Mouse (Mus musculus): ENCODE results near the gene Gm42715. TPM values are rescaled to one million over a fixed set of nuclear protein-coding genes. Genes with fewer than 3 reads are reported as not detected.

The Gm42715 gene
- 10 to 100 TPM; 44.1 to 48.8 TPM for total RNA-seq (2023)

GRCm38 (mm10) chr7:127519284-127519683 lies at the start of gene Gm42715:
Gene Gm42715 (plus strand): TSS chr7:127519584.

GRCm38 (mm10) chr7:127478635-127479317 lies 40.6 kb upstream of the Gm42715 start, which contains the start of gene Fbrs:
Gene Fbrs (plus strand): TSS chr7:127479199.

GRCm38 (mm10) chr7:127511808-127512230 lies 7.6 kb upstream of the Gm42715 start, which contains the start of gene Srcap:
Gene Srcap (plus strand): TSS chr7:127511983.

GRCm38 (mm10) chr7:127561340-127561858 lies 42.0 kb downstream of the Gm42715 start, which contains the start of gene Tmem265:
Gene Tmem265 (plus strand): TSS chr7:127561390.

GRCm38 (mm10) chr7:127572895-127573471 lies 53.6 kb downstream of the Gm42715 start, which contains the start of gene Phkg2:
Gene Phkg2 (plus strand): TSS chr7:127573340.

GRCm38 (mm10) chr7:127588011-127588871 lies 68.9 kb downstream of the Gm42715 start, which contains the start of the genes Ccdc189 and Rnf40:
Gene Ccdc189 (minus strand): TSS chr7:127588595.
Gene Rnf40 (plus strand): TSS chr7:127588767.

GRCm38 (mm10) chr7:127614891-127615843 lies 95.8 kb downstream of the Gm42715 start, which contains the start of gene Zfp629:
Gene Zfp629 (minus strand): TSS chr7:127615797.

Other genes starting within 250 kb of the Gm42715 start
- 10 to 100 TPM; 28.9 to 30.8 TPM for gene Sephs2, start 245.5 kb upstream of the Gm42715 start, total RNA-seq (2023)
- gene Itgal, start 223.3 kb upstream of the Gm42715 start, total RNA-seq (2023): 100 to 1,000 TPM; 118 to 124 TPM
- gene Zfp768, start 174.0 kb upstream of the Gm42715 start, total RNA-seq (2023): 1 to 10 TPM; 3.0 to 4.8 TPM
- 10 to 100 TPM; 13.5 to 17.4 TPM for gene Zfp747, start 143.5 kb upstream of the Gm42715 start, total RNA-seq (2023)
- 1 to 10 TPM; 4.7 to 5.4 TPM for gene 9130019O22Rik, start 132.4 kb upstream of the Gm42715 start, total RNA-seq (2023)
- 1 to 10 TPM; 6.2 to 8.6 TPM for gene E430018J23Rik, start 126.0 kb upstream of the Gm42715 start, total RNA-seq (2023)
- 10 to 100 TPM; 10.5 to 13.3 TPM for gene Zfp764, start 112.8 kb upstream of the Gm42715 start, total RNA-seq (2023)
- gene Zfp688, start 97.5 kb upstream of the Gm42715 start, total RNA-seq (2023): 10 to 100 TPM; 13.8 to 22.7 TPM
- 1 to 10 TPM; 4.7 to 6.6 TPM for gene Zfp689, start 70.4 kb upstream of the Gm42715 start, total RNA-seq (2023)
- gene Prr14, start 60.0 kb upstream of the Gm42715 start, total RNA-seq (2023): 100 to 1,000 TPM; 166 to 171 TPM
- 100 to 1,000 TPM; 272 to 327 TPM for gene Fbrs, start 40.4 kb upstream of the Gm42715 start, total RNA-seq (2023)
- gene Srcap, start 7.6 kb upstream of the Gm42715 start, total RNA-seq (2023): 100 to 1,000 TPM; 208 to 213 TPM
- gene Tmem265, start 41.8 kb downstream of the Gm42715 start, total RNA-seq (2023): 1 to 10 TPM in 1 of 2 experiments, not detected in 1; 6.6 TPM
- gene Phkg2, start 53.8 kb downstream of the Gm42715 start, total RNA-seq (2023): 100 to 1,000 TPM; 143 to 159 TPM
- gene Ccdc189, start 69.0 kb downstream of the Gm42715 start, total RNA-seq (2023): 1 to 10 TPM; 1.0 to 1.3 TPM
- gene Rnf40, start 69.2 kb downstream of the Gm42715 start, total RNA-seq (2023): 100 to 1,000 TPM; 152 to 153 TPM
- 1 to 10 TPM; 4.0 to 5.6 TPM for gene Zfp629, start 96.2 kb downstream of the Gm42715 start, total RNA-seq (2023)
- 10 to 100 TPM; 57.9 to 70.7 TPM for gene Bcl7c, start 189.3 kb downstream of the Gm42715 start, total RNA-seq (2023)
- not detected for gene Ctf1, start 193.2 kb downstream of the Gm42715 start, total RNA-seq (2023)
- not detected for gene Ctf2, start 212.6 kb downstream of the Gm42715 start, total RNA-seq (2023)
- 10 to 100 TPM; 14.3 to 15.7 TPM for gene Fbxl19, start 225.0 kb downstream of the Gm42715 start, total RNA-seq (2023)

All from B cell, adult 67 days (primary cell).